Mouse (Mus musculus) embryonic facial prominence, embryonic 13.5 days (tissue): ENCODE measurements around the gene Tor1aip1. TPM values are rescaled to one million over a fixed set of nuclear protein-coding genes. Genes with fewer than 3 reads are reported as not detected.

ENCODE experiments used
- ATAC-seq: fragments of 200-750 bp; cut with Nextera tagmentation; 2 replicates; pipeline ENCODE4 v1.8.0; 2017; ENCODE audit warnings: low read depth; ENCODE audit not compliant: insufficient number of reproducible peaks, insufficient read depth, low FRiP score, low TSS enrichment
- H3K27ac ChIP-seq: fragments of 300-500 bp; sonication (generic); 2 replicates; pipeline ENCODE4 v1.5.1; 2015; ENCODE audit warnings: moderate library complexity, mild to moderate bottlenecking, inconsistent platforms
- H3K27me3 ChIP-seq: fragments of 300-500 bp; sonication (generic); 2 replicates; pipeline ENCODE4 v1.6.1; 2015; ENCODE audit warnings: mild to moderate bottlenecking, inconsistent platforms
- H3K36me3 ChIP-seq: fragments of 300-500 bp; sonication (generic); 2 replicates; pipeline ENCODE4 v1.6.1; 2015; ENCODE audit warnings: mild to moderate bottlenecking, inconsistent platforms
- H3K4me1 ChIP-seq: fragments of 300-500 bp; sonication (generic); 2 replicates; pipeline ENCODE4 v1.6.1; 2015; ENCODE audit warnings: inconsistent platforms
- H3K4me2 ChIP-seq: fragments of 300-500 bp; sonication (generic); 2 replicates; pipeline ENCODE4 v1.6.1; 2015; ENCODE audit warnings: moderate library complexity, mild to moderate bottlenecking, inconsistent platforms
- H3K4me3 ChIP-seq: fragments of 300-500 bp; sonication (generic); 2 replicates; pipeline ENCODE4 v1.5.1; 2015; ENCODE audit warnings: mild to moderate bottlenecking, inconsistent platforms
- H3K9ac ChIP-seq: fragments of 300-500 bp; sonication (generic); 2 replicates; pipeline ENCODE4 v1.6.1; 2015; ENCODE audit warnings: mild to moderate bottlenecking, inconsistent platforms
- H3K9me3 ChIP-seq: fragments of 300-500 bp; sonication (generic); 2 replicates; pipeline ENCODE4 v1.6.1; 2016; ENCODE audit warnings: inconsistent platforms
- WGBS: fragments of 180-500 bp; shearing (Covaris S2); methylation state at CpG from one replicate; pipeline ENCODE4 v1.1.7; 2015; ENCODE audit warnings: mixed read lengths; 5-methylcytosine and 5-hydroxymethylcytosine counted together
- polyA plus RNA-seq: library from polyadenylated mRNA; unstranded; fragments of >200 nt; fragmentation: Nextera tagmentation; extraction: Ambion mirVana; gene quantifications from 2 replicates; pipeline ENCODE4 v1.2.1, GENCODE M21; 2015

Tor1aip1 gene
- polyA plus RNA-seq, 1 experiment from 2014 or later, result 48.7 TPM

- no peak for ATAC-seq
- H3K9me3 ChIP-seq, result no peaks in the 10 kb centered on the region
- 16% methylated on average over 2 of the region's 2 CpGs for WGBS
- no peak overlapping the region for H3K4me2 ChIP-seq
- no peak overlapping the region for H3K9ac ChIP-seq
- no peak overlapping the region for H3K4me3 ChIP-seq
- H3K4me1 ChIP-seq, result no peaks in the 10 kb centered on the region
- no peaks in the 10 kb centered on the region for H3K27me3 ChIP-seq
- H3K36me3 ChIP-seq, result no peaks in the 10 kb centered on the region
- no peak overlapping the region for H3K27ac ChIP-seq
These were observed 46.9 kb downstream of the Tor1aip1 start for GRCm38 (mm10) chr1:155989387-155989786.

- H3K9ac ChIP-seq, result no peak overlapping the region
- WGBS, result 91% methylated on average over 2 of the region's 2 CpGs
- H3K27me3 ChIP-seq, result no peaks in the 10 kb centered on the region
- ATAC-seq, result no peak
- no peaks in the 10 kb centered on the region for H3K4me1 ChIP-seq
- H3K4me2 ChIP-seq, result no peak overlapping the region
- no peak overlapping the region for H3K4me3 ChIP-seq
- H3K27ac ChIP-seq, result no peak overlapping the region
- H3K36me3 ChIP-seq, result no peaks in the 10 kb centered on the region
- H3K9me3 ChIP-seq, result no peaks in the 10 kb centered on the region
These were observed 48.7 kb downstream of the Tor1aip1 start for GRCm38 (mm10) chr1:155987625-155988024.

- Histone ChIP-seq H3K9ac (no peak overlapping the region), H3K27me3 (no peaks in the 10 kb centered on the region), H3K27ac (no peak overlapping the region), H3K36me3 (no peaks in the 10 kb centered on the region), H3K4me3 (no peak overlapping the region), H3K9me3 (no peaks in the 10 kb centered on the region), H3K4me1 (peaks cover 11% of the 10 kb centered on the region), H3K4me2 (no peak overlapping the region)
- 47% methylated on average over 2 of the region's 2 CpGs for WGBS
- no peak for ATAC-seq
These were observed 61.3 kb downstream of the Tor1aip1 start for GRCm38 (mm10) chr1:155974931-155975330.

- Histone ChIP-seq H3K27ac (peak overlapping the region; percentile 91), H3K9ac (peak overlapping the region; percentile 78), H3K4me1 (peaks cover 11% of the 10 kb centered on the region), H3K4me2 (peak overlapping the region; percentile 74), H3K27me3 (no peaks in the 10 kb centered on the region), H3K9me3 (no peaks in the 10 kb centered on the region), H3K4me3 (peak overlapping the region; percentile 99), H3K36me3 (no peaks in the 10 kb centered on the region)
- ATAC-seq, result no peak
- WGBS, result 5% methylated on average over 19 of the region's 19 CpGs
These were observed 62.4 kb downstream of the Tor1aip1 start for GRCm38 (mm10) chr1:155973719-155974379.

GRCm38 (mm10) chr1:155973068-155973718 is 63.1 kb downstream of the Tor1aip1 start, which contains the start of gene Cep350:
Cep350 (minus strand) TSS chr1:155973255.
- Histone ChIP-seq H3K4me3 (peak within 1 kb of the TSS; percentile 99), H3K27me3 (no peaks in the 10 kb centered on the region), H3K4me2 (peak within 1 kb of the TSS; percentile 74), H3K9ac (peak within 1 kb of the TSS; percentile 99), H3K27ac (peak within 1 kb of the TSS; percentile 91), H3K9me3 (no peaks in the 10 kb centered on the region), H3K4me1 (peaks cover 11% of the 10 kb centered on the region), H3K36me3 (no peaks in the 10 kb centered on the region)
- peak; percentile 99 for ATAC-seq
- under 1% methylated on average over 53 of the region's 57 CpGs for WGBS

- under 1% methylated on average over 51 of the region's 51 CpGs for WGBS
- peak overlapping the region; percentile 91 for H3K27ac ChIP-seq
- peaks cover 11% of the 10 kb centered on the region for H3K4me1 ChIP-seq
- peak overlapping the region; percentile 73 for H3K4me2 ChIP-seq
- H3K4me3 ChIP-seq, result peak overlapping the region; percentile 99
- H3K9me3 ChIP-seq, result no peaks in the 10 kb centered on the region
- ATAC-seq, result peak; percentile 65
- peak overlapping the region; percentile 99 for H3K9ac ChIP-seq
- H3K36me3 ChIP-seq, result no peaks in the 10 kb centered on the region
- H3K27me3 ChIP-seq, result no peaks in the 10 kb centered on the region
These were observed 63.9 kb downstream of the Tor1aip1 start for GRCm38 (mm10) chr1:155972146-155973067.

Other genes starting within 250 kb of the Tor1aip1 start
- gene Qsox1, start 223.6 kb downstream of the Tor1aip1 start, polyA plus RNA-seq, result 26.6 and 27.9 TPM in 2 replicates
- gene Cep350, start 63.2 kb downstream of the Tor1aip1 start, polyA plus RNA-seq, result 12.9 and 13.6 TPM in 2 replicates
- gene Tor1aip2, start 1.1 kb downstream of the Tor1aip1 start, polyA plus RNA-seq, result 114 and 117 TPM in 2 replicates
- gene Fam163a, start 168.5 kb upstream of the Tor1aip1 start, polyA plus RNA-seq, result 0.31 and 0.40 TPM in 2 replicates